In the genomic region with DNA sequence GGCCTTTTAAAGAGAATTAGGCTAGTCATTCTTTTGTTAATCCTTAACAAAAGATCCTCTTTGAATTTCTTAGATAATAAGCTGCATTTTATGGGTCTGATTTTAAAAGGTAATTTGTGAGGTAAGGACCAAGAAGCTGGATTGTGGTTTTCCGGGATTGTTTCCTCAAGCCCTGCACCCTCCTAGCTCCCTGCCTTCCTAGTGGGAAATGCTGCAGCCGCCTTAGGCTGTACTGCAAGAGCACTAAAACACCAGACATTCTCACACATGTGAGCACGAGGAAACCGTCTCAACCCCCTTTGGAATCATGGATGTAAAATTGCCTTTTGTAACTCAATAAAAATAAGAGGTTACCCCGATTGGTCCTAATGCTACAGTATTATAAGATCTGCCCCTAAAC, we compare ENCODE assay signal across 8 mouse cellular contexts. TPM values are rescaled to one million over a fixed set of nuclear protein-coding genes. Genes with fewer than 3 reads are reported as not detected.
DNase-seq lines count a peak whose midpoint lies in the region; ATAC-seq lines count a peak whose summit lies in the region.

No protein-coding gene starts in this region.

- no peak overlapping the region for H3K9ac ChIP-seq in limb, embryonic 11.5 days (ENCODE audit: low read length)

- peaks cover 22% of the 10 kb centered on the region for H3K4me1 ChIP-seq in embryonic facial prominence, embryonic 10.5 days
- 0 out of 2 replicates have a peak, but pooled peaks cover 2% of the 10 kb centered on the region for H3K4me1 ChIP-seq in limb, embryonic 11.5 days (ENCODE audit: control insufficient read depth, insufficient read depth, low read length)

- H3K36me3 ChIP-seq in embryonic facial prominence, embryonic 10.5 days (replicated peaks) = no peaks in the 10 kb centered on the region; the same call in 1 of the 2 replicates
- H3K36me3 ChIP-seq in limb, embryonic 11.5 days (ENCODE audit: control insufficient read depth, insufficient read depth, low read length) = no peaks in the 10 kb centered on the region

- 11% methylated on average over 5 of the region's 5 CpGs for WGBS in embryonic facial prominence, embryonic 10.5 days
- 9% methylated on average over 5 of the region's 5 CpGs for WGBS in limb, embryonic 11.5 days

- intact Hi-C loops in heart, postnatal 36 days (cut with DNase I) = loop anchor here (5.0 to 10.0 kb wide), 3 partner anchors 378 to 568 kb away; a partner anchor contains a TSS

- H3K9me3 ChIP-seq in embryonic facial prominence, embryonic 10.5 days = no peaks in the 10 kb centered on the region
- H3K9me3 ChIP-seq in limb, embryonic 11.5 days (ENCODE audit: control insufficient read depth, low read length) = no peaks in the 10 kb centered on the region

- peak overlapping the region; percentile 94 for H3K4me3 ChIP-seq in embryonic facial prominence, embryonic 10.5 days
- no peak overlapping the region; the same call in 1 of the 2 replicates for H3K4me3 ChIP-seq in limb, embryonic 11.5 days (ENCODE audit: low read depth, low read length)

- peak overlapping the region; percentile 46; the same call in 1 of the 2 replicates for H3K4me2 ChIP-seq in limb, embryonic 11.5 days (ENCODE audit: low read depth, severe bottlenecking)

- peak overlapping the region; percentile 99 for H3K27ac ChIP-seq in embryonic facial prominence, embryonic 10.5 days (replicated peaks)
- 0 out of 2 replicates have a peak overlapping the region, but pooled peaks have one; percentile 14 for H3K27ac ChIP-seq in limb, embryonic 11.5 days (replicated peaks; ENCODE audit: low read depth, low read length)

- no peaks in the 10 kb centered on the region for H3K27me3 ChIP-seq in embryonic facial prominence, embryonic 10.5 days (replicated peaks; ENCODE audit: low read depth, poor library complexity, severe bottlenecking)
- H3K27me3 ChIP-seq in limb, embryonic 11.5 days (ENCODE audit: control insufficient read depth, insufficient read depth, low read length) = no peaks in the 10 kb centered on the region

- DNase-seq in heart, adult 11 months = peak; percentile 91
- DNase-seq in heart, adult 9 months (ENCODE audit: low spot score in 2 of 2) = no peak
- peak; percentile 49 for DNase-seq in NIH3T3 (ENCODE audit: low read depth)
- peak; percentile 37 for DNase-seq in embryonic facial prominence, embryonic 10.5 days (ENCODE audit: low spot score)
- peak; percentile 19 to 35 for DNase-seq in heart, postnatal 36 days
- DNase-seq in limb, embryonic 11.5 days (ENCODE audit: low spot score) = peak; percentile 62
- peak; percentile 52 for DNase-seq in retina, embryonic 14.5 days (ENCODE audit: low spot score)

- ATAC-seq in limb, embryonic 11.5 days (ENCODE audit: insufficient number of reproducible peaks, low FRiP score, low TSS enrichment, low read depth) = no peak
- no peak for ATAC-seq in megakaryocyte progenitor cell, adult 5-6 weeks (replicated peaks; ENCODE audit: poor library complexity)

RNA-seq across cellular contexts. Expression of a gene that starts 1.6 kb away (rescaled TPM):
- 122 and 128 TPM in 2 replicates for polyA plus RNA-seq in embryonic facial prominence, embryonic 10.5 days (2016; fragmentation: Nextera tagmentation; extraction: Ambion mirVana)
- total RNA-seq in heart, postnatal 36 days (2021) = 10 to 100 TPM; 33.3 to 33.5 TPM
- 144 and 145 TPM in 2 replicates for polyA plus RNA-seq in limb, embryonic 11.5 days (2014; fragmentation: Nextera tagmentation; extraction: Ambion mirVana)
- 100 and 117 TPM in 2 replicates for total RNA-seq in megakaryocyte progenitor cell, adult 5-6 weeks (2015)
- total RNA-seq in megakaryocyte progenitor cell, adult 5-6 weeks (2017) = 88.0 and 140 TPM in 2 replicates

Comparison
In these comparisons a context has a peak if more than half of its experiments do, and no peak if none do; other contexts are left out.
1. DNase-seq: peak in heart, adult 11 months (single experiment), NIH3T3 (single experiment), embryonic facial prominence, embryonic 10.5 days (single experiment), heart, postnatal 36 days (2 of 2), limb, embryonic 11.5 days (single experiment) and retina, embryonic 14.5 days (single experiment); none in heart, adult 9 months (0 of 2).